Mouse (Mus musculus) midbrain, postnatal 0 days (tissue): ENCODE measurements around the gene Sfn. TPM values are rescaled to one million over a fixed set of nuclear protein-coding genes. Genes with fewer than 3 reads are reported as not detected.

Experiments used
- ATAC-seq: fragments of 200-750 bp; cut with Nextera tagmentation; 2 replicates; pipeline ENCODE4 v1.8.0; 2017; ENCODE audit warnings: moderate number of reproducible peaks, mild to moderate bottlenecking, moderate TSS enrichment, moderate library complexity; ENCODE audit not compliant: low FRiP score
- DNase-seq: peaks from one replicate; pipeline ENCODE4 v3.0.0-alpha.2; 2015; ENCODE audit warnings: low spot score
- H3K27ac ChIP-seq: fragments of 300-500 bp; sonication (generic); 2 replicates; pipeline ENCODE4 v1.5.1; 2014; ENCODE audit warnings: low read depth, mild to moderate bottlenecking, low read length, mixed read lengths
- H3K27me3 ChIP-seq: fragments of 300-500 bp; sonication (generic); 2 replicates; pipeline ENCODE4 v1.6.1; 2014; ENCODE audit warnings: low read length, control low read depth, mixed read lengths; ENCODE audit not compliant: insufficient read depth
- H3K36me3 ChIP-seq: fragments of 300-500 bp; sonication (generic); 2 replicates; pipeline ENCODE4 v1.6.1; 2014; ENCODE audit warnings: low read length, control low read depth, mixed read lengths; ENCODE audit not compliant: insufficient read depth
- H3K4me1 ChIP-seq: fragments of 300-500 bp; sonication (generic); 2 replicates; pipeline ENCODE4 v1.6.1; 2014; ENCODE audit warnings: mild to moderate bottlenecking, control low read depth, antibody characterized with exemption, low read length, mixed read lengths; ENCODE audit not compliant: insufficient read depth
- H3K4me2 ChIP-seq: fragments of 300-500 bp; sonication (generic); 2 replicates; pipeline ENCODE4 v1.6.1; 2014; ENCODE audit warnings: low read depth, mild to moderate bottlenecking, low read length, mixed read lengths; ENCODE audit not compliant: poor library complexity, severe bottlenecking
- H3K4me3 ChIP-seq: fragments of 300-500 bp; sonication (generic); 2 replicates; pipeline ENCODE4 v1.5.1; 2014; ENCODE audit warnings: low read depth, mild to moderate bottlenecking, low read length, moderate library complexity
- H3K9ac ChIP-seq: fragments of 300-500 bp; sonication (generic); replicated peaks from 2 replicates; pipeline ENCODE4 v1.6.1; 2014; ENCODE audit warnings: mild to moderate bottlenecking, low read length, moderate library complexity, mixed read lengths; ENCODE audit not compliant: poor library complexity, severe bottlenecking
- H3K9me3 ChIP-seq: fragments of 300-500 bp; sonication (generic); 2 replicates; pipeline ENCODE4 v1.6.1; 2016; ENCODE audit warnings: low read length, control low read depth
- CTCF ChIP-seq: IDR thresholded peaks from 2 replicates; pipeline ENCODE4 v1.5.1; 2016; ENCODE audit warnings: antibody characterized with exemption, mild to moderate bottlenecking
- WGBS: fragments of 180-500 bp; shearing (Covaris S2); extraction: QIAGEN DNeasy Blood & Tissue Kit; methylation state at CpG from one replicate; pipeline ENCODE4 v1.1.7; 2014; 5-methylcytosine and 5-hydroxymethylcytosine counted together
- polyA plus RNA-seq: library from polyadenylated mRNA; unstranded; fragments of >200 nt; fragmentation: Nextera tagmentation; extraction: Ambion mirVana; gene quantifications from 2 replicates; pipeline ENCODE4 v1.2.1, GENCODE M21; 2015
- total RNA-seq: library from RNA; depleted of rRNA; stranded (reverse); fragments of >200 nt; gene quantifications from 2 replicates; pipeline ENCODE4 v1.2.3, GENCODE M21; 2014

The Sfn gene
- total and polyA plus RNA-seq, 2 experiments from 2014 or later = 0.86 to 2.0 TPM

GRCm38 (mm10) chr4:133609719-133610118, 7.8 kb upstream of the Sfn start:
- Histone ChIP-seq H3K36me3 (peaks cover 51% of the 10 kb centered on the region), H3K4me3 (no peak overlapping the region), H3K27me3 (no peaks in the 10 kb centered on the region), H3K4me1 (no peaks in the 10 kb centered on the region), H3K9me3 (no peaks in the 10 kb centered on the region), H3K27ac (no peak overlapping the region), H3K4me2 (no peak overlapping the region), H3K9ac (no peak overlapping the region)
- ATAC-seq (no peak), DNase-seq (peak; percentile 75)
- TF ChIP-seq CTCF = peak; percentile 80
- WGBS = 16% methylated on average over 6 of the region's 6 CpGs

- no peak for TF ChIP-seq CTCF
- ATAC-seq (no peak), DNase-seq (no peak)
- 82% methylated on average over 10 of the region's 10 CpGs for WGBS
- H3K27me3 ChIP-seq = peaks cover 8% of the 10 kb centered on the region
- no peak overlapping the region for H3K9ac ChIP-seq
- no peak overlapping the region for H3K4me2 ChIP-seq
- H3K4me3 ChIP-seq = no peak overlapping the region
- no peak overlapping the region for H3K27ac ChIP-seq
- H3K9me3 ChIP-seq = no peaks in the 10 kb centered on the region
- H3K4me1 ChIP-seq = no peaks in the 10 kb centered on the region
- H3K36me3 ChIP-seq = peaks cover 45% of the 10 kb centered on the region
Measured at GRCm38 (mm10) chr4:133607284-133607683, 5.3 kb upstream of the Sfn start.

GRCm38 (mm10) chr4:133605330-133605729, 3.4 kb upstream of the Sfn start:
- no peaks in the 10 kb centered on the region for H3K4me1 ChIP-seq
- DNase-seq = no peak
- H3K9me3 ChIP-seq = no peaks in the 10 kb centered on the region
- no peak for ATAC-seq
- WGBS = 62% methylated on average over 9 of the region's 9 CpGs
- H3K27me3 ChIP-seq = peaks cover 17% of the 10 kb centered on the region
- peaks cover 38% of the 10 kb centered on the region for H3K36me3 ChIP-seq
- H3K4me3 ChIP-seq = no peak overlapping the region
- H3K4me2 ChIP-seq = no peak overlapping the region
- TF ChIP-seq CTCF = no peak
- no peak overlapping the region for H3K9ac ChIP-seq
- no peak overlapping the region for H3K27ac ChIP-seq

- TF ChIP-seq CTCF = no peak
- 68% methylated on average over 6 of the region's 6 CpGs for WGBS
- H3K27me3 ChIP-seq = peaks cover 22% of the 10 kb centered on the region
- H3K4me1 ChIP-seq = no peaks in the 10 kb centered on the region
- H3K4me2 ChIP-seq = no peak overlapping the region
- no peak overlapping the region for H3K4me3 ChIP-seq
- no peak for ATAC-seq
- H3K9ac ChIP-seq = no peak overlapping the region
- H3K9me3 ChIP-seq = no peaks in the 10 kb centered on the region
- DNase-seq = no peak
- no peak overlapping the region for H3K27ac ChIP-seq
- peaks cover 35% of the 10 kb centered on the region for H3K36me3 ChIP-seq
Measured at GRCm38 (mm10) chr4:133604856-133605255, 2.9 kb upstream of the Sfn start.

GRCm38 (mm10) chr4:133604175-133604574, 2.2 kb upstream of the Sfn start:
- Histone ChIP-seq H3K36me3 (peaks cover 35% of the 10 kb centered on the region), H3K27ac (no peak overlapping the region), H3K4me1 (no peaks in the 10 kb centered on the region), H3K9ac (no peak overlapping the region), H3K4me2 (no peak overlapping the region), H3K9me3 (no peaks in the 10 kb centered on the region), H3K27me3 (peaks cover 28% of the 10 kb centered on the region), H3K4me3 (no peak overlapping the region)
- ATAC-seq (no peak), DNase-seq (no peak)
- 93% methylated on average over 7 of the region's 7 CpGs for WGBS
- TF ChIP-seq CTCF = no peak

- no peak overlapping the region for H3K27ac ChIP-seq
- no peak overlapping the region for H3K9ac ChIP-seq
- peaks cover 27% of the 10 kb centered on the region for H3K36me3 ChIP-seq
- no peak for DNase-seq
- no peak overlapping the region for H3K4me2 ChIP-seq
- ATAC-seq = no peak
- WGBS = 89% methylated on average over 5 of the region's 5 CpGs
- H3K4me1 ChIP-seq = no peaks in the 10 kb centered on the region
- no peak for TF ChIP-seq CTCF
- no peaks in the 10 kb centered on the region for H3K9me3 ChIP-seq
- H3K4me3 ChIP-seq = no peak overlapping the region
- peaks cover 40% of the 10 kb centered on the region for H3K27me3 ChIP-seq
Measured at GRCm38 (mm10) chr4:133603056-133603455, 1.1 kb upstream of the Sfn start.
